Mouse (Mus musculus) midbrain, embryonic 15.5 days (tissue): Measurements from ENCODE around the gene Gm42957. TPM values are rescaled to one million over a fixed set of nuclear protein-coding genes. Genes with fewer than 3 reads are reported as not detected.
"Not testable (repeated sequence)": the region's sequence is repeated elsewhere in the genome, so short reads cannot be mapped to it uniquely, and the experiment has no call there.

ENCODE experiments used
- ATAC-seq: fragments of 200-750 bp; cut with Nextera tagmentation; replicated peaks from 2 replicates; pipeline ENCODE4 v1.8.0; 2017; ENCODE audit warnings: moderate TSS enrichment
- H3K27ac ChIP-seq: fragments of 300-500 bp; sonication (generic); 2 replicates; pipeline ENCODE4 v1.5.1; 2015; ENCODE audit warnings: mild to moderate bottlenecking, inconsistent platforms
- H3K27me3 ChIP-seq: fragments of 300-500 bp; sonication (generic); replicated peaks from 2 replicates; pipeline ENCODE4 v1.6.1; 2015; ENCODE audit warnings: inconsistent platforms
- H3K36me3 ChIP-seq: fragments of 300-500 bp; sonication (generic); replicated peaks from 2 replicates; pipeline ENCODE4 v1.6.1; 2015; ENCODE audit warnings: inconsistent platforms
- H3K4me1 ChIP-seq: fragments of 300-500 bp; sonication (generic); 2 replicates; pipeline ENCODE4 v1.6.1; 2015; ENCODE audit warnings: inconsistent platforms
- H3K4me2 ChIP-seq: fragments of 300-500 bp; sonication (generic); 2 replicates; pipeline ENCODE4 v1.6.1; 2015; ENCODE audit warnings: inconsistent platforms, mild to moderate bottlenecking, moderate library complexity
- H3K4me3 ChIP-seq: fragments of 300-500 bp; sonication (generic); 2 replicates; pipeline ENCODE4 v1.5.1; 2015; ENCODE audit warnings: mild to moderate bottlenecking, inconsistent platforms
- H3K9ac ChIP-seq: fragments of 300-500 bp; sonication (generic); 2 replicates; pipeline ENCODE4 v1.6.1; 2015; ENCODE audit warnings: mild to moderate bottlenecking, inconsistent platforms
- H3K9me3 ChIP-seq: fragments of 300-500 bp; sonication (generic); 2 replicates; pipeline ENCODE4 v1.6.1; 2016; ENCODE audit warnings: inconsistent platforms
- WGBS: fragments of 180-500 bp; shearing (Covaris S2); methylation state at CpG from one replicate; pipeline ENCODE4 v1.1.7; 2015; ENCODE audit warnings: mixed read lengths; 5-methylcytosine and 5-hydroxymethylcytosine counted together
- polyA plus RNA-seq: library from polyadenylated mRNA; unstranded; fragments of >200 nt; fragmentation: Nextera tagmentation; extraction: Ambion mirVana; gene quantifications from 2 replicates; pipeline ENCODE4 v1.2.1, GENCODE M21; 2015

Gene Gm42957
- polyA plus RNA-seq, 1 experiment from 2014 or later, result 0.34 TPM

GRCm38 (mm10) chr3:96634015-96634414, 1.3 kb upstream of the Gm42957 start:
- Histone ChIP-seq H3K36me3 (peaks cover 13% of the 10 kb centered on the region), H3K27me3 (no peaks in the 10 kb centered on the region), H3K4me2 (no peak overlapping the region), H3K4me3 (no peak overlapping the region), H3K9ac (no peak overlapping the region), H3K27ac (no peak overlapping the region), H3K9me3 (no peaks in the 10 kb centered on the region), H3K4me1 (peaks cover 37% of the 10 kb centered on the region)
- 83% methylated on average over 1 of the region's 1 CpGs for WGBS
- ATAC-seq, result no peak

DNA sequence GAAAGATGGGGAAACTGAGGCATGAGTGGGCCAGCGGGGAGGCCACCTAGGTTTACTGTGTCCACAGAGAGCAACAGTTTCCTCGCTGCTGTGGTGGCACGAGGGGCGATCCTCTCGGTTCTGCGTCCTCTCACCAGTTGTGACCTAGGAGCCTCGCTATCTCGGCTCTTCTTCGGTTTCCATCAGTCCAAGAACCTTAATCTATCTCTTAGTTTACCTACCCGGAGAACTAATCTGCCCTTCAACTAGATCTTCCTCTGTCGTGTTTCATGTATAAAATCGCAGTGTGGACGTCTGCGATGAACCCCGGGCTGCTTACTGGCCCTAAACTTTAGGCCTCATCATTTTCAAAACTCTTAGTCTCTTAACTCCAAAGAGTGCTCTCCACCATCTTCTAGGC, 632 bp downstream of the Gm42957 start:
- Histone ChIP-seq H3K9ac (peak overlapping the region; percentile 91), H3K4me3 (peak overlapping the region; percentile 91), H3K27ac (peak overlapping the region; percentile 85), H3K4me2 (peak overlapping the region; percentile 91), H3K27me3 (no peaks in the 10 kb centered on the region), H3K36me3 (peaks cover 23% of the 10 kb centered on the region), H3K4me1 (peaks cover 29% of the 10 kb centered on the region), H3K9me3 (no peaks in the 10 kb centered on the region)
- WGBS, result 10% methylated on average over 15 of the region's 15 CpGs
- ATAC-seq, result no peak; the same call in 1 of the 2 replicates

DNA sequence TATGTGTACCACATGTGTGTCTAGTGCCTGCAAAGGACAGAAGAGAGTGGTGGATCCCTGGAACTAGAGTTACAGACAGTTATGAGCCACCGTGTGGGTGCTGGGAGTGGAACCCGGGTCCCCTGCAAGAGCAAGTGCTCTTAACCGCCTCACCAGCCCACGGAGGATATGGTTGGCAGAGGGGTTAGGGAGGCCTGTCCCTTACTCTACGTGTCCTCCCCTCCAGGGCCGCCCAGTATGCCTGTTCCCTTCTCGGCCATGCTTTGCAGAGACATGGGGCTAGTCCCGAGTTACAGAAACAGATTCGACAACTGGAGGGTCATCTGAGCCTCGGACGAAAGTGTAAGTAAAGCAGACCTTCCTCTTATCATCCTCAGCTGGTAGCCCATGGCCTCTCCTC, 1.2 kb downstream of the Gm42957 start:
- no peak for ATAC-seq
- WGBS, result 70% methylated on average over 11 of the region's 11 CpGs
- no peak overlapping the region for H3K27ac ChIP-seq
- peaks cover 23% of the 10 kb centered on the region for H3K4me1 ChIP-seq
- no peaks in the 10 kb centered on the region for H3K9me3 ChIP-seq
- H3K27me3 ChIP-seq, result no peaks in the 10 kb centered on the region
- no peak overlapping the region for H3K9ac ChIP-seq
- H3K36me3 ChIP-seq, result peaks cover 23% of the 10 kb centered on the region
- peak overlapping the region; percentile 91 for H3K4me2 ChIP-seq
- H3K4me3 ChIP-seq, result peak overlapping the region; percentile 91

DNA sequence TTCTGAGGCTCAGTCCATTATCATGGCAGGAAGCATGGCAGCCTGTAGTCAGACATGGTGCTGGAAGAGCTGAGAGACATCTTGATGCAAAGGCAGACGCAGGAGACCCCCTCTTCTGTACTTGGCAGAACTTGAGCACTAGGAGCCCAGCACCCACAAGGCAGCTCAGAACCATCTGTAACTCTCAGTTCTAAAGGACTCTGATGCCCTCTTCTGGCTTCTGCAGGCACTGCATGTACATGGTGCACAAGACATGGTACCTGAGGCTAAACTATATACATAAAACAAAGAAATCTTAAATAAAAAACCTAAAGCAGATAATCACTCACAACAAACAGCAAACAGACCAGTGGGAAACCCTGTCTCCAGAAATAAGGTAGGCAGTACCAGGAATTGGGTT, 3.9 kb downstream of the Gm42957 start:
- no peak overlapping the region for H3K4me3 ChIP-seq
- no peak overlapping the region for H3K9ac ChIP-seq
- WGBS, result 70% methylated on average over 1 of the region's 1 CpGs
- H3K4me1 ChIP-seq, result peaks cover 23% of the 10 kb centered on the region
- H3K27ac ChIP-seq, result no peak overlapping the region
- ATAC-seq, result no peak
- no peaks in the 10 kb centered on the region for H3K9me3 ChIP-seq
- H3K27me3 ChIP-seq, result no peaks in the 10 kb centered on the region
- H3K36me3 ChIP-seq, result peaks cover 24% of the 10 kb centered on the region
- no peak overlapping the region for H3K4me2 ChIP-seq

- no peaks in the 10 kb centered on the region for H3K4me1 ChIP-seq
- H3K27me3 ChIP-seq, result no peaks in the 10 kb centered on the region
- WGBS, result 63% methylated on average over 7 of the region's 7 CpGs
- H3K27ac ChIP-seq, result no peak within 1 kb of the TSS
- no peak within 1 kb of the TSS for H3K9ac ChIP-seq
- no peak within 1 kb of the TSS for H3K4me3 ChIP-seq
- no peak for ATAC-seq
- peaks cover 14% of the 10 kb centered on the region for H3K36me3 ChIP-seq
- no peak within 1 kb of the TSS for H3K4me2 ChIP-seq
- no peaks in the 10 kb centered on the region for H3K9me3 ChIP-seq
Observed at GRCm38 (mm10) chr3:96645018-96645649, 9.9 kb downstream of the Gm42957 start, which contains the start of gene Itga10. Itga10 (plus strand) TSS chr3:96645584.

DNA sequence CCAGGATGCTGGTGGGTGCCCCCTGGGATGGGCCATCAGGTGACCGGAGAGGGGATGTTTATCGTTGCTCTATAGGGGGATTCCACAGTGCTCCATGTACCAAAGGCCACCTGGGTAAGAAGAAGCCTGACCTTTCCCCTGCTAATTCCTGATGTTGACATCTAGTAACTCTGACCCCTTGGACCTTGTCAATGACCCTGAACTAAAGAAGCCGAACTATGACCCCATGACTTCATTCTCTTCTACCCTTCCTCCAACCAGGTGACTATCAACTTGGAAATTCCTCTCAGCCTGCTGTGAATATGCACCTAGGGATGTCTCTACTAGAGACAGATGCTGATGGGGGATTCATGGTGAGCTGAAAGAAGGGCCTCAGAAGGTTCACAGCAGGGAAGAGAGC, 12.1 kb downstream of the Gm42957 start:
- WGBS, result 83% methylated on average over 3 of the region's 3 CpGs
- ATAC-seq, result no peak
- H3K27ac ChIP-seq, result no peak overlapping the region

DNA sequence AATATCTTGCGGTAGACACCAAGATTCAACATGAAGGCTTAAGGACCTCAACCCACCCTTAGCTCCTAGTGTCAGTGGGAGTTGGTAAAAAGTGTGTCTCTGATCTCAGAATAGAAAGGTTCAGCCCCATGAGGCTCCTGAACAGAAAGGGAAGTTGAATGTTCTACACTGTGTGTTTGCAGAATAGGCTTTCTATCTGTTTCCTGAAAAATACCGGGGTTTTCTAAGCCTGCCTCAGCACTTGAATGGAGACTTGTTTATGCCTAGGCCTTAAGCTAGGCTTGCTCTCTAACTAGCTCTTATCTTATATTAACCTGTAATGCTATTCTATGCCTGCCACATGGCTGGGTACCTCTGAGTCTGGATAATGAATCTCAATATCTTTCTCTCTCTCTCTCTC, 25.6 kb downstream of the Gm42957 start:
- ATAC-seq, result no peak
- Histone ChIP-seq H3K36me3 (no peaks in the 10 kb centered on the region), H3K4me3 (no peak overlapping the region), H3K4me1 (peaks cover 15% of the 10 kb centered on the region; the same call in 1 of the 2 replicates), H3K9me3 (no peaks in the 10 kb centered on the region), H3K27me3 (no peaks in the 10 kb centered on the region), H3K4me2 (no peak overlapping the region), H3K9ac (no peak overlapping the region), H3K27ac (no peak overlapping the region)
- WGBS, result 94% methylated on average over 2 of the region's 2 CpGs

More for the DNA sequence above, 12.1 kb downstream of the Gm42957 start:
- Histone ChIP-seq H3K4me2 (no peak overlapping the region), H3K36me3 (peaks cover 12% of the 10 kb centered on the region), H3K4me1 (no peaks in the 10 kb centered on the region), H3K9me3 (no peaks in the 10 kb centered on the region), H3K27me3 (no peaks in the 10 kb centered on the region), H3K9ac (no peak overlapping the region), H3K4me3 (no peak overlapping the region)

GRCm38 (mm10) chr3:96662731-96663316, 27.6 kb downstream of the Gm42957 start:
- H3K9me3 ChIP-seq, result no peaks in the 10 kb centered on the region
- peak overlapping the region; percentile 38; the same call in 1 of the 2 replicates for H3K4me3 ChIP-seq
- H3K4me1 ChIP-seq, result peaks cover 15% of the 10 kb centered on the region; the same call in 1 of the 2 replicates
- no peaks in the 10 kb centered on the region for H3K36me3 ChIP-seq
- WGBS, result 47% methylated on average over 8 of the region's 8 CpGs
- H3K9ac ChIP-seq, result peak overlapping the region; percentile 34; the same call in 1 of the 2 replicates
- peak; percentile 3; the same call in 1 of the 2 replicates for ATAC-seq
- H3K4me2 ChIP-seq, result peak overlapping the region; percentile 70
- H3K27ac ChIP-seq, result peak overlapping the region; percentile 77; the same call in 1 of the 2 replicates
- no peaks in the 10 kb centered on the region for H3K27me3 ChIP-seq

GRCm38 (mm10) chr3:96663432-96664239, 28.4 kb downstream of the Gm42957 start:
- Histone ChIP-seq H3K4me2 (peak overlapping the region; percentile 70), H3K4me1 (peaks cover 15% of the 10 kb centered on the region; the same call in 1 of the 2 replicates), H3K36me3 (no peaks in the 10 kb centered on the region), H3K4me3 (peak overlapping the region; percentile 38), H3K27me3 (no peaks in the 10 kb centered on the region), H3K9ac (peak overlapping the region; percentile 34; the same call in 1 of the 2 replicates), H3K27ac (peak overlapping the region; percentile 77), H3K9me3 (no peaks in the 10 kb centered on the region)
- peak; percentile 87 for ATAC-seq
- 7% methylated on average over 17 of the region's 18 CpGs for WGBS

GRCm38 (mm10) chr3:96665732-96666363, 30.6 kb downstream of the Gm42957 start:
- H3K4me1 ChIP-seq, result peaks cover 20% of the 10 kb centered on the region
- 93% methylated on average over 7 of the region's 7 CpGs for WGBS
- not testable (repeated sequence) for H3K27me3 ChIP-seq, H3K27ac ChIP-seq, H3K4me2 ChIP-seq, ATAC-seq, H3K9me3 ChIP-seq, H3K9ac ChIP-seq, H3K36me3 ChIP-seq, H3K4me3 ChIP-seq

DNA sequence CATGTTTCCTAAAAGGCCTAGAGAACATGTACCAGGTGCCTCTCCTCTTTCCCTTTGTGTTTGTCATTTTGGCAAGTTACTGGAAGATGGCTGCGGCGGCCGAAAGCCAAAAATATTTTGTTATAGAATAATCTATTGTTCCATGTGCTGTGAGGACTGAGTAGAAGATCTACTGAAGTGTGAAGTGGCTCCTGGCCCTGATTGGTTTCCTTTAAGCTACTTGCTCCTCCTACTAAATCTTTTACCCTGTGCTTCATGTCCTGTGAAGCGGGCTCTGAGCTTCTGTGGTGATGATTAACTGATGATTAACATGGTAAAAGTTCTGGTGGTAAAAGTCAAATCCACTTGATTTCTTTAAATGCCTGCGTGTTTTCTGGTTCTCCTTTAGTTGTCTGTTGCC, 31.6 kb downstream of the Gm42957 start:
- Histone ChIP-seq H3K9me3 (no peaks in the 10 kb centered on the region), H3K4me3 (no peak overlapping the region), H3K9ac (no peak overlapping the region), H3K4me2 (no peak overlapping the region), H3K4me1 (peaks cover 20% of the 10 kb centered on the region), H3K27ac (no peak overlapping the region), H3K27me3 (peaks cover 2% of the 10 kb centered on the region; the same call in 1 of the 2 replicates), H3K36me3 (no peaks in the 10 kb centered on the region)
- no peak for ATAC-seq
- 92% methylated on average over 5 of the region's 5 CpGs for WGBS

DNA sequence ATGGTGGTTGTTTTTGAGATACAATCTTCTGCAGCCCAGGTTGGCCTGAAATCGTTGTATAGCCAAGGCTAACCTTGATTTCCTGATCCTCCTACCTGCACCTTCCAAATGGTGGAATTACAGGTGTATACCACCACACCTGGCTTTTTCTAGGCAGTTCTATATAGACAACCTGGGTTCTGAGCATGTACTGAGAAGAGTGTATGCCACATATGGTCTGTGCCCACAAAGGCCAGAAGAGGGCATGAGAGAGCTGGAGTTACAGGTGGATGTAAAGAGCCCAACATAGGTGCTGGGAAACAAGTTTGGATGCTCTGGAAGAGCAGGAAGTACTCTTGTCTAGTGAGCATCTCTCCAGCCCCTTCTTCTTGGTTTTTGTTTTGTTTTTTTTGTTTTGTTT, 32.0 kb downstream of the Gm42957 start:
- Histone ChIP-seq H3K4me2 (no peak overlapping the region), H3K36me3 (no peaks in the 10 kb centered on the region), H3K27ac (no peak overlapping the region), H3K27me3 (peaks cover 2% of the 10 kb centered on the region; the same call in 1 of the 2 replicates), H3K9ac (no peak overlapping the region), H3K4me1 (peaks cover 20% of the 10 kb centered on the region), H3K4me3 (no peak overlapping the region), H3K9me3 (no peaks in the 10 kb centered on the region)
- ATAC-seq, result no peak
- WGBS, result 30% methylated on average over 1 of the region's 1 CpGs
